Mouse (Mus musculus) urinary bladder, adult 2 months (tissue): ENCODE data around the gene Zfp235. TPM values are rescaled to one million over a fixed set of nuclear protein-coding genes. Genes with fewer than 3 reads are reported as not detected.
A peak's percentile ranks its signal among the peaks of the same experiment; 100 is the strongest.

Experiments
- DNase-seq: peaks from one replicate; pipeline ENCODE4 v3.0.0; 2022; ENCODE audit warnings: low spot score
- polyA plus RNA-seq: library from polyadenylated mRNA; depleted of rRNA; stranded (reverse); fragments of >200 nt; gene quantifications from 2 replicates; pipeline ENCODE4 v1.2.3, GENCODE M21; 2012; rRNA removed

The Zfp235 gene
- polyA plus RNA-seq = 10.6 and 12.9 TPM in 2 replicates

GRCm38 (mm10) chr7:24133996-24134828 lies at the start of gene Zfp235:
Gene Zfp235 (plus strand): TSS chr7:24134169.
- peak; percentile 64 for DNase-seq

GRCm38 (mm10) chr7:24086871-24087270 lies 47.1 kb upstream of the Zfp235 start:
- DNase-seq = no peak

GRCm38 (mm10) chr7:24087485-24088125 lies 46.4 kb upstream of the Zfp235 start:
- no peak for DNase-seq

- peak; percentile 15 for DNase-seq
Measured at GRCm38 (mm10) chr7:24104403-24104802, 29.6 kb upstream of the Zfp235 start.

- peak; percentile 20 for DNase-seq
Measured at GRCm38 (mm10) chr7:24105144-24105703, 28.7 kb upstream of the Zfp235 start.

- no peak for DNase-seq
Measured at GRCm38 (mm10) chr7:24110839-24111238, 23.1 kb upstream of the Zfp235 start.

- no peak for DNase-seq
Measured at GRCm38 (mm10) chr7:24111772-24112155, 22.2 kb upstream of the Zfp235 start.

- peak; percentile 58 for DNase-seq
Measured at GRCm38 (mm10) chr7:24112156-24112856, 21.7 kb upstream of the Zfp235 start, which contains the start of gene Zfp112. Gene Zfp112 (plus strand): TSS chr7:24112314.

GRCm38 (mm10) chr7:24113001-24113400 lies 21.0 kb upstream of the Zfp235 start:
- DNase-seq = no peak

- no peak for DNase-seq
Measured at GRCm38 (mm10) chr7:24116655-24117054, 17.3 kb upstream of the Zfp235 start.

- DNase-seq = no peak
Measured at GRCm38 (mm10) chr7:24133425-24133995, 459 bp upstream of the Zfp235 start.

- DNase-seq = no peak
Measured at GRCm38 (mm10) chr7:24142566-24142965, 8.6 kb downstream of the Zfp235 start.

GRCm38 (mm10) chr7:24153272-24153671 lies 19.3 kb downstream of the Zfp235 start:
- no peak for DNase-seq

- no peak for DNase-seq
Measured at GRCm38 (mm10) chr7:24172191-24172590, 38.2 kb downstream of the Zfp235 start.

- peak; percentile 29 for DNase-seq
Measured at GRCm38 (mm10) chr7:24174618-24175336, 40.8 kb downstream of the Zfp235 start, which contains the start of gene Zfp114. Gene Zfp114 (plus strand): TSS chr7:24175060.

- DNase-seq = no peak
Measured at GRCm38 (mm10) chr7:24175337-24175711, 41.4 kb downstream of the Zfp235 start.

- no peak for DNase-seq
Measured at GRCm38 (mm10) chr7:24187611-24188010, 53.6 kb downstream of the Zfp235 start.

GRCm38 (mm10) chr7:24188901-24189570 lies 55.1 kb downstream of the Zfp235 start:
- DNase-seq = no peak

GRCm38 (mm10) chr7:24189571-24189944 lies 55.6 kb downstream of the Zfp235 start:
- DNase-seq = no peak

- DNase-seq = no peak
Measured at GRCm38 (mm10) chr7:24191361-24191760, 57.4 kb downstream of the Zfp235 start.
